Mouse (Mus musculus) fibroblast of lung, adult 2 months (primary cell): ENCODE measurements around the gene Paxip1.
A peak's percentile ranks its signal among the peaks of the same experiment; 100 is the strongest.

Experiments used
- DNase-seq: peaks from one replicate; pipeline ENCODE4 v3.0.0-alpha.2; 2011; ENCODE audit warnings: low read depth

Paxip1 gene

GRCm38 (mm10) chr5:27791303-27792172, at the start of gene Paxip1:
Gene Paxip1 (minus strand): TSS chr5:27791691.
- DNase-seq, result peak; percentile 84

DNA sequence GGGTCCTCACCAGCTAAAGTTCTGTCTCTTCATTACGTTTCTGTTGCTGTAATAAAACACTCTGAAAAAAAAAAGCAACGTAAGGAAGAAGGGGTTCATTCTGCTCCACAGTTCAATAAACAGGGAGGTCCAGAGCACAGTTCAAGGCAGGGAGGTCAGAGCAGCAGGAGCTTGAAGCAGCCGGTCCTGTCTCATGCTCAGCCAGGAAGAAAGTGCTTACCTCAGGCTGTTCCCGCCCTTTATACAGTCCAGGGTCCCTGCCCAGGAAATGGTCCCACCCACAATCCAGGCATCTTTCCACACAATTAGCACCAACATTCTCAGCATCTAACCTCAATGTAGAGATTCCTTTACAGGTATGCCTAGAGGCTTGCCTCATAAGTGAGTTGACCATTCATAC, 46.6 kb upstream of the Paxip1 start:
- no peak for DNase-seq

DNA sequence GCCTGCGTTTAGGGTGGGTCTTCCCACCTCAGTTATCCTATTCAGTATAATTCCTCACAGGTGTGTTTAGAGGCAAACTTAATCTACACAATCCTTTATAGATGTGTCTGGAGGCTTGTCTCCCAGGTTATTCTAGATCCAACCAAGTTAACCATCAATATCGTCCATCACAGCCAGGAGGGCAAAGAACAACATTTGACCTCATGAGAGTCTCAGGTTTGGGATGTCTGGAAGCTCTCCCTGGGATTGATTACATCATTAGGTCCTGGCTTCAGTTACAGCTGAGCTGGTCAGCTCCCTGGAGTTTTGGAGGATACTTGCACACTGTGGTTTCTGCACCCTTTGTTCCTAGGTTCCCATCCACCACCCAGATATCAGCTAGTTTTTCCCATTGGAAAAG, 43.6 kb upstream of the Paxip1 start:
- DNase-seq, result no peak

DNA sequence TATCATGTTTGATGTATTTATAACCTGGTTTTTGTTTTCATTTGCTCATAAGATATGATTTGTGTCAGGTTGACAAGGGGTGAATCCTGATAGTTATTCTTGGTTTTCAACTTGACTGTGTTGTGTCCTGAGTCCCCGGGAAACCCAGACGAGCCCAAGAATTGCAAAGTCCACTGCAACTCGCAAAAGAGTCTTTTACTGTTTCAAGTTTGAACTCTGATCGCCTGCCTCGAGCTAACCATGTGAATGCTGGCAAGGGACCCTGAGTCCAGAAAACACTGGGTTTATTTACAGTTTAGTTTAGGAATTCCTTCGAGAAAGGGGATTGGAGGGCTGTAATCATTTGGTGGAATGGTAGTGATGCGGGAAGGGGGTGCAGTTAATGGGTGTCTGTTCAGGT, 36.5 kb upstream of the Paxip1 start:
- DNase-seq, result no peak

- DNase-seq, result no peak
Measured at GRCm38 (mm10) chr5:27821161-27821560, 29.7 kb upstream of the Paxip1 start.

DNA sequence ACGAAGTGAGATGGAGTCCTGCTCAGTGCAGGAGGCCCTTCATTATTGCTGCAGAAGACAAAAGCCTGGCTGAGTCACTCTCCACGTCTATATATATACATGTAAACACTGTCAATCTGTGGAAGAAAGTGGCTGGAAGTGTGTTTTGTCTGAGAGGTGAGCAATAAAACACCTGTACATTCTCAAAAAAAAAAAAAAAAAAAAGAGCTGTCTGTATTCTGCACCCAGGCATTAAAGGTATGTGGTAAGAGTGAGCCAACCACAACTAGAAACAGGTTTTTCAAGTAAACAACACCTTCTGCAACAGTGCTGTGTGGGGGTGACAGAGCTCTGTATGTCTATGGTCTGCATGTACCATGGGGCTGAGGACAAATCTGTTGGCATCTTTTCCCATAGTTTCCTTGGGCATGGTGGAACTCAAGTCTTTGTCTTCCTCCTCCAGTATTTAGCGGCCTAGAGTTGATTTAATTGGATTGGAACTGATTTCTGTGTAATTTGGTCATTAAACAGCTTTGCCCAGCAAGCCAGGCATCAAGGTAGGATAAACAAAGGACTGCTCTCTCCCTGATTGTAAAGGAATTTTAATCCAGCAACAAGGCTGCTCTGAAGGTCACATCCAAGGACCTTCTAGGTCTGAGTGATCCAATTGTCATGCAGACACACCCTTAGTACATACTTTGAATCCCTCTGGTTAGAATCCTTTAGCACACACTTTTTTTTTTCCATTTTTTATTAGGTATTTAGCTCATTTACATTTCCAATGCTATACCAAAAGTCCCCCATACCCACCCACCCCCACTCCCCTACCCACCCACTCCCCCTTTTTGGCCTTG, 27.6 kb upstream of the Paxip1 start:
- DNase-seq, result no peak

DNA sequence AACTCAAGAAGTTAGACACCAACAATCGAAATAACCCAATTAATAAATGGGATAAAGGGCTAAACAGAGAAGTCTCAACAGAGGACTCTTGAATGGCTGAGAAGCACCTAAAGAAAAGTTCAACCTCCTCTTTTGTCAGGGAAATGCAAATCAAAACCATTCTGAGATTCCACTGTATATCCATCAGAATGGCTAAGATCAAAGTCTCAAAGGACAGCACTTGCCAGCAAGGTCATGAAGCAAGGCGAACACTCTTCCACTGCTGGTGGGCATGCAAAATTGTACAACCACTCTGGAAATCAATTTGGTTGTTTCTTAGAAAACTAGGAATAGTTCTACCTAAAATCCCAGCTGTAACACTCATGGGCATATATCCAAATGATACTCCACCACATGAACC, 22.8 kb upstream of the Paxip1 start:
- no peak for DNase-seq

DNA sequence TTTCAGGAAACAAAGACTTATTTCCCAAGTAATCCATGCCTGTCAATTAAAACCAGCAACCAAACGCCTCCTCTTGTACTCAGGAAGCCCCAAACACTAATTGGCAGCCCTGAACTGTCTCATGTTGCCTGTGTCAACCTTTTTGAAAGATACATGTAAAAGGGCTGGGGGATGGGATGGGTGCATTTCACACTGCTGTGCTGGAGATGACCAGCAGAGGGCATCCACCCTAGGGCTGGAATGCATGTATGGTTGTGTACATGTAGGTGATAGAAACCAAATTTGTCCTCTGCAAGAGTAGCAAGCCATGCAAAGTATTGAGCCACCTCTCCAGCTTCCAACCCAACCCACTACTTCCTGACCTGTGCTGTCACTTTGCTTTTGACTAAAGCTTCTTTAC, 2.4 kb upstream of the Paxip1 start:
- DNase-seq, result peak; percentile 33

DNA sequence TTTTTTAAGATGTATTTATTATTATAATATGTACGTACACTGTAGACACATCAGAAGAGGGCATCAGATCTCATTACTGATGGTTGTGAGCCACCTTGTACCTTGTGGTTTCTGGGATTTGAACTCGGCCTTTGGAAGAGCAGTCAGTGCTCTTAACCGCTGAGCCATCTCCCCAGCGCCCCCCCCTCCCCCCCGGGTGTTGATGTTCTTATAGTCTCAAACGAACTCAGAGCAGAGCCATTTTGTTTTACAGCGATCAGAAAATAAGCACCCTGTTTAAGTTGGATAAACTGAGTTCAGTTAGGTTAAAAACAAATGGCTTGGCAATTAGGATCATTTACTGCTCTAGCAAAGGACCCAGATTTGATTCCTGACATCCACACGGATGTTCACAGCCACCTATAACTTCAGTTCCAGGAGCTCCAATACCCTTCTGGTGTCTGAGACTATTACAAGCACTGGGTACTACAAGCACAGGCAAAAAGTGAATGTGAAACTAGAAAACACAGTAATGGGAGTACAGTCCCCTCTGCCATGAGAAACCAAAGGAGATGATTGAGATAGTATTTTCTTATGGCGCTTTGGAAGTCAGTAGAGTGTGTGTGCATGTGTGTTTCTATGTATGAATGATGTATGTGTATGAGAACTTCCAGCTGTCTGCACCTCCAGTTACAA, 1.2 kb upstream of the Paxip1 start:
- no peak for DNase-seq

GRCm38 (mm10) chr5:27792173-27792470, 631 bp upstream of the Paxip1 start:
- no peak for DNase-seq

- DNase-seq, result peak; percentile 27
Measured at GRCm38 (mm10) chr5:27790910-27791288, 592 bp downstream of the Paxip1 start.

GRCm38 (mm10) chr5:27790086-27790909, 1.2 kb downstream of the Paxip1 start:
- no peak for DNase-seq

GRCm38 (mm10) chr5:27789586-27789985, 1.9 kb downstream of the Paxip1 start:
- DNase-seq, result no peak

DNA sequence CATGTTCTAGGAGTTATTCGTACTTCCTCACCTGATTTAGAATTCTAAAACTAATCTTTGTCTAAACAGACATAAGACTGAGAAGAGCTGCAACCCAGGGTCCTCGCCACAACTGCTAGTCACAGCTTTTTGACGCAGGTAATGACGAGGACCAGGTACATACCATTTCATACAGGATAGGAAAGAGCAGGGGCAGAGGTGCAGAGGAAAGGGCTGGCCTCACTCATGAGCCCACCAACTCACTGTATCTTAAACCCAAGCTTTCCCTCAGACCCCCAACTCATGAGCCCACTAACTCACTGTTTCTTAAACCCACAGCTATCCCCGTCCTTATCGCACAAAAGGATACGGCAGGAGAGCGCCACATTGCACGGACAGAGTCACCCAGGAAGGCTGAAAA, 8.1 kb downstream of the Paxip1 start:
- DNase-seq, result no peak

GRCm38 (mm10) chr5:27767948-27768347, 23.5 kb downstream of the Paxip1 start:
- no peak for DNase-seq

GRCm38 (mm10) chr5:27765780-27766179, 25.7 kb downstream of the Paxip1 start:
- no peak for DNase-seq

- no peak for DNase-seq
Measured at GRCm38 (mm10) chr5:27744944-27745343, 46.5 kb downstream of the Paxip1 start.

DNA sequence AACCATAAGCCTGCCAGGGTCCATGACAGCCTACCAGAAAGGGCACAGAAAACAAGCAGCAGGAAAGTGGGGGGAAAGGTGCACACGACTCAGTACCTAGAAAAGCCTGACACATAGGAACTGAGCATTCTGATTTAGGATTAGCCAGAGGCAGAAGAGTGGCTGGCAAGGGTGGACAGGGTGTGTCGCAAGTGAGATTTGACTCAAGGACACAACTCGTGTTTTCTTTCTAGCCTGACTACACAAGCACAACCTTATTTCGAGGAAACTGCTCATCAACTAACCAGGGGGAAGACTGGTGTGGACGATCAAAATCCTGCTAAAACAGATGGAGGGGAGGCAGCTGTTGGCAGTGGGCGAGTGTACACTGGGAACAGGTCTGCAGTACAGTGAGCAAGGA, 52.3 kb downstream of the Paxip1 start:
- no peak for DNase-seq

DNA sequence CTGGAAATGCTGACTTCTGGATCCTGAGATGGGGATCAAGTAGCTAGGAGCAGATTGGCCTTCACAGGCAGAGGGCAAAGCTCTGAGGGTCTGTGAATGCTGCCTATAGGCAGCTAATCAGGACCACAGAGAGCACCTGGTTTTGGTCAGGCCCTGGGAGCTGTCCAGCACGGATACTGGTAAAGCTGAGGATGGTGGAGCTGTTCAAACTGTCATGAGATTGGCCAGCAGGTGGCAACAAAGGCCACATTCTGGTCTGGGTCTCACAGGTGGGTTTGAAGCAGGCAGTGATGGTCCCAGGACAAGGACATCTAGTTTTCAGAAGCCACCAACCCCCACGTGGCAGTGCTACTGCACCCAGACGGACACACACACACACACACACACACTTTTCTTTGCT, 54.3 kb downstream of the Paxip1 start:
- peak; percentile 24 for DNase-seq

- DNase-seq, result peak; percentile 5
Measured at GRCm38 (mm10) chr5:27732288-27732868, 59.1 kb downstream of the Paxip1 start.

DNA sequence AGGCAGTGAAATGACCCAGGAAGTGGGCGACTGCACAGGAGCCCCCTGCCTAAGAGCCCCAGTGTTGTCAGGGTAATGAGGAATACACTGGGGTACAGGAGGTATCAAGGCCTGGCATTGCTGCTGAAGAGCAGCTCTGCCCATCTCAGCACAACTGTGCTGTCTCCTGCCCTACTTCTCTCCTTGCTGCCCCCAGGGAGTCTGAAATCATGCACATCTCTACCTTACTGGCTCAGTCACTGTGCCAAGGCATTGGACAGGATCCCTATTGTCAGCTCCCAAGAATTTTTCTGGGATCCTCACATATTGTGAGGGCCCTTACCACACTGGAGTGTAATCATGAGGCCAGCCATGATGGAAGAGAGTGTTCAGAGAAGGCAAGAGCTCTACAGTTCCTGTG, 60.1 kb downstream of the Paxip1 start:
- no peak for DNase-seq

- DNase-seq, result peak; percentile 2
Measured at GRCm38 (mm10) chr5:27730666-27731065, 60.8 kb downstream of the Paxip1 start.
